Mouse (Mus musculus) spleen, embryonic (tissue): Measurements from ENCODE around the gene Fam131b.

ENCODE experiments used
- CTCF ChIA-PET: fragments of 350-600 bp; sonication (Branson Sonifier 250); formaldehyde crosslinking; loops from one replicate; lab custom pipeline; 2022; lab: Charles Lee

Fam131b gene

DNA sequence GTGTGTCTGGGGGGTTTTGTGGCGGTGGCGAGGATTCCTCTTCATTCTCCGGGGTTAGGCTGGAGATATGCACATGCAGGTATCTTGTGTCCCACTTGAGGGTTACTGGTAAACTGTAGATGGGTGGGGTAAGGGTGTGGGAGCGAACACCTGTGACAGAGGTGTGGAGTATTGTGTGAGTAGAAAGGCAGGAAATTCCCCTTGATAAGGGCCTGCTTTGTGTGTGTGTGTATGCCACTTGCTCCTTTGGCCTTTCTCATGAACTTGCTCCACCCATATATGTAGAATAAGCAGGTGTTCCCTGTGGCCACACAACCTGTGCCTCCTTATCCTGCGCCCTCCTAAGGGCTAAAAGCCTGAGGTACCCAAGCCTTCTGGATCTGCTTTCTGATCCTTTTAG is 32.5 kb upstream of the Fam131b start:
- CTCF ChIA-PET, result no interaction called here

DNA sequence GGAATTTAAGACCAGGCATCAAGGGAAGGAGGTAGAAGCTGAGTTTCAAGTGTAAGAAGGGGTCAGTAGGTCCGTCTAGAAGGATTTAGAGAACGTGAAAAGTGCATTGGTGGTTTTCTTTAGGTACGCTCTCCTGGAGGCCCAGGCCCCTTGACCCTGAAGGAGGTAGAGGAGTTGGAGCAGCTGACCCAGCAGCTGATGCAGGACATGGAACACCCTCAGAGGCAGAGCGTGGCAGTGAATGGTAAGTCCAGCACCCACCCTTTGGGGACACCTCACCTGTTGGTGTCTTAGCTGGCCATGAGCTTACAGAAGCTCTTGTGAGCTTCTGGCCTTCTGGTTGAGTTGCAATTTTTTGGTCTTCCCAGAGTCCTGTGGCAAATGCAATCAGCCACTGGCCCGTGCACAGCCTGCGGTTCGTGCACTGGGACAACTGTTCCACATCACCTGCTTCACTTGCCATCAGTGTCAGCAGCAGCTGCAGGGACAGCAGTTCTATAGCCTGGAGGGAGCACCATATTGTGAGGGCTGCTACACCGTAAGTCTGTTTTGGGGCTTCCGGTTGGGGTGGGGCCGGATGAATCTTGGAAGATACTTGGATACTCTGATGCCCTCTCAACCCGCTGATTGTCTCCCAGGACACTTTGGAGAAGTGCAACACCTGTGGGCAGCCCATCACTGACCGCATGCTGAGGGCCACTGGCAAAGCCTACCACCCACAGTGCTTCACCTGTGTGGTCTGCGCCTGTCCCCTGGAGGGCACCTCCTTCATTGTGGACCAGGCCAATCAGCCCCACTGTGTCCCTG is 31.6 kb upstream of the Fam131b start:
- CTCF ChIA-PET, result no interaction called here

DNA sequence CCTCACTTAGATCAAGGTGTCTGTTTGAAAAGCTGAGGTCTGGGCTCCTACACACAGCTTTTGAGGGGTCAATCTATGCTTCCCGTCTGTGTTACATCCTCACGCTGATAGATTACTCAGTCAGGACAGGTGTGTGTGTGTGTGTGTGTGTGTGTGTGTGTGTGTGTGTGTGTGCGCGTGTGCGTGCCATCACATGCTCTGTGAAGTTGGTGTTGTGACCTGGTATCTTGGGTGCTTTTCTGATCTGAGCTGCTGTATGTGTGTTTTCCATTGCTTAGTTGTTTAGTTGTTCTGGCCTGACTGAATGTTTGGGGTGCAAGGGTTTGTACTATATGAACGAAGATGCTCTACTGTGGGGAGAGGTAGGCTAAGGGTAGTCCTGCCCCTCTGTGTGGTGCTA is 30.9 kb upstream of the Fam131b start:
- CTCF ChIA-PET, result no interaction called here

DNA sequence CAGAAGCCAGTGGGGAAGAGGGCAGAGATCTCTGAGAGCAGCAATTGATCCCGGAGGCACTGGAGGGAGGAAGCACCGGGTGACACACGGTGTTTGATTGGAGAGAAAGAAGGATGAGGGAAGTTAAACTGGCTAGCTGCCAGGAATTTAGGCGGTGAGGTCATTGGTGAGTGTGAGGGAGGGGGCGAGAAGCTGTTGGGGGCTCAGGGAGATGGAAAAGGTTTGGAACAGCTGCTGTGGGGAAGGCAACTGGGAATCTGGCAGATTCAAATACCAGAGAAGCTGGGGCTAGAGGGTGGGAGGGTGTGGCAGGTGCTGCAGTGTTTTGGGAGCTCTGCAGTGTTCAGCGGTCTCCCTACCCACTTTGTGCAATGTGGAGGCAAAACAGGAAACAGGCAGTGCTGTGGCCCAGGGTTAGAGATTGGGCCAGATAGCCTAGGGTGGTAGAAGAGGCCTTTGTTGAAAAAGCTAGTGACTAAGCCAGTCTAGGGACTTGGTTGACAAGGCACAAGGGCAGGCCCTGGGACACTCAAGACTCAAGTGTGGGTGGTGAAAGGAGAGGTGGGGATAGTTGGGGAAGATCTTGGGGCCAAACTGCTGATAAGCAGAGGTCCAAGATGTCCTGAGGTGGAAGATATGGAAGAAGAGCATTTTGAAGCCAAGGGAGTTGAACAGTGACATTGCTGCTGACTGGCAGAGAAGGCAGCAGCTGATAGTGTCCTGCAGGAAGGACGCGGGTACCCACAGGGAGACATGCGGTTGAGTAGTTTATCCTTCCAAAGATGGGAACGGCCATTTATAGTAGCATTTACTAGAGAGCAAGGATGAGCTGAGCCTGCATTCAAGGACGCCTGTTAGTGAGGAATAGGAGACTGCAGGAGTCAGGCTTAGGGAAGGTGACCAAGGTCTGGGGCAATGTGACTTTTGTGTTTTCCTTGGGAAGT is 29.9 kb upstream of the Fam131b start:
- CTCF ChIA-PET, result no interaction called here

DNA sequence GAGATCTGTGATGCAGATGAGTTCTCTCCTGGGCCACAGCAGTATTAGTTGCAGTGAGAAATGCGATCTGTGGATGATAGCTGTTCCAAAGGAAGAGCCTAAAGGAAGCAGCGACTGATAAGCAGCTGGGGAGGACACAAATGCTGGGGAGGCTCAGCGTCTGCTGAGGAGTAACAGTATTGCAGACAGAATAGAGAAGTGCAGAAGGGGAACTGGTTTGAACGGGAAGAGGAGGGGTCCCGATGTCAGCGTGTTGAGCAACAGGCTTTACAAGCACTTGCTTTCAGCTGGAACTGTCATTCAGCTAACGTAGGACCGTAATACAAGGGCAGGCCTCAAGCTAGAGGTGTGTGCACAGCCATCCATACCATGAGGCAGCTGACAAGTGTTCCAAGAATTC is 28.7 kb upstream of the Fam131b start:
- CTCF ChIA-PET, result interaction anchor here (0.6 kb wide), 1 partner anchor 1260 kb away, joined by 3 read pairs; no protein-coding TSS in a partner anchor

DNA sequence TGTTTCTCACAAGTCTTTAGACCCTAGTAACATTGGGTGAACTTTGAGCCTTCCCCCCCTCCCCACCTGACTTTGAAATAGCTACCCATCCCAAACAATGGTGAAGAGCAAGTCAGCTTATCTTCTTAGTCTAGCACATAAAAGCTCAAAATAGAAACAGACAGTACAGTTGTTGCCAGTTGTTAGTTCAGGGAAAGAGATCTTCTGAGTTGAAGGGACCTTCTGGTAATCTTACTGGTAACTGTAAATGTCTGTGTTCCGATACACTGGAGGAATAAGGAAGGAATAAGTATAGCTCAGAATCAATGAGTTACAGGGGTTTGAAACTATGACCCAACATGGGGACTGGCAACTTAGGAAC is 28.0 kb upstream of the Fam131b start:
- CTCF ChIA-PET, result no interaction called here

DNA sequence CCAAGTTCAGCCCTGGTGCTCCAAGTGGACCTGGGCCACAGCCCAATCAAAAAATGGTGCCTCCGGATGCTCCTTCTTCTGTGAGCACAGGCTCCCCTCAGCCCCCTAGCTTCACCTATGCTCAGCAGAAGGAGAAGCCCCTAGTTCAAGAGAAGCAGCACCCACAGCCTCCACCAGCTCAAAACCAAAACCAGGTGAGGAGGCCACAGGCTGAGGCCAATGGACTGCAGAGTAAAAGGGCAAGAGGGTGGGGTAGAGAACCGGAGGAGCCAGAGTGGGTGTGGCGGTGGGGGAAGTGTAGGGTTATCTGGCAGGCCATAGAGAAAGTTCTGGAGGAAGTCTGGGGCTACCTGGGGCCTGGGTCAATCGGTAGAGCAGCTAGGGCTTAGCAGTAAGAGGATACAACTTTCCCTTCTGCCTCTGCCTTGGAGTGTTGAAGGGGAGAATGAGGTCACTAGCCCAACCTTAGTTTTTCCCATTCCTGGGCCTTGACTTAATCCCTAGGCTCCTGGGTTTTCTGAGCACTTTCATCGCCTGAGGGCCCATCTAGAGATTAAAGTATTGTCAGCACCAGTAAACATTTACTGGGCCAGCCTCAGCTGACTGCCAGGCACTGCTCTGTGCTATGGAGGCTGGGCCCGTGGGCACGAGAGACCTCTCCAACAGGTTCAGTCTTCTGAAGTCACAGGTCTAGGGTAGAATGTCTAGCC is 27.5 kb upstream of the Fam131b start:
- CTCF ChIA-PET, result no interaction called here

DNA sequence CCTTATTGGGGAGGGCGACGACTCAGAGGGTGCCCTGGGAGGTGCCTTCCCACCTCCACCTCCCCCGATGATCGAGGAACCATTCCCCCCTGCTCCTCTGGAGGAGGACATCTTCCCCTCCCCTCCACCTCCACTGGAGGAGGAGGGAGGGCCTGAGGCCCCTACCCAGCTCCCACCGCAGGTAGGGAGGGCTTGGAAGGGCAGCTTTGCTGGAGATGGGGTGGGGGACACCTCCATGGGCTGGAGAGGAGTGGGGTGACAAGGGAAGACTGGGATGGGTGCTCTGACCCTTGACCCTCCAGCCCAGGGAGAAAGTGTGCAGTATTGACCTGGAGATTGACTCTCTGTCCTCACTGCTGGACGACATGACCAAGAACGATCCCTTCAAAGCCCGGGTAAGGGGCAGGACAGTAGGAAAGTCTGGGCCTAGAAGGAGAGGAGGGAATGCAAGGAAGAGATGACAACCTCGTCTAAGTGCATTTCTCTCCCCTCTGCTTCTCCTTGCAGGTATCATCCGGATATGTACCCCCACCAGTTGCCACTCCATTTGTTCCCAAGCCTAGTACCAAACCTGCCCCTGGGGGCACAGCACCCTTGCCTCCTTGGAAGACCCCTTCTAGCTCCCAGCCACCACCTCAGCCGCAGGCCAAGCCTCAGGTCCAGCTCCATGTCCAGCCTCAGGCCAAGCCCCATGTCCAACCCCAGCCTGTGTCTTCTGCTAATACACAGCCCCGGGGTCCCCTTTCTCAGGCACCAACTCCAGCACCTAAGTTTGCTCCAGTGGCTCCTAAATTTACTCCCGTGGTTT is 26.7 kb upstream of the Fam131b start:
- CTCF ChIA-PET, result interaction anchor here (0.9 kb wide), 1 partner anchor 22 kb away, joined by 3 read pairs; no protein-coding TSS in a partner anchor

DNA sequence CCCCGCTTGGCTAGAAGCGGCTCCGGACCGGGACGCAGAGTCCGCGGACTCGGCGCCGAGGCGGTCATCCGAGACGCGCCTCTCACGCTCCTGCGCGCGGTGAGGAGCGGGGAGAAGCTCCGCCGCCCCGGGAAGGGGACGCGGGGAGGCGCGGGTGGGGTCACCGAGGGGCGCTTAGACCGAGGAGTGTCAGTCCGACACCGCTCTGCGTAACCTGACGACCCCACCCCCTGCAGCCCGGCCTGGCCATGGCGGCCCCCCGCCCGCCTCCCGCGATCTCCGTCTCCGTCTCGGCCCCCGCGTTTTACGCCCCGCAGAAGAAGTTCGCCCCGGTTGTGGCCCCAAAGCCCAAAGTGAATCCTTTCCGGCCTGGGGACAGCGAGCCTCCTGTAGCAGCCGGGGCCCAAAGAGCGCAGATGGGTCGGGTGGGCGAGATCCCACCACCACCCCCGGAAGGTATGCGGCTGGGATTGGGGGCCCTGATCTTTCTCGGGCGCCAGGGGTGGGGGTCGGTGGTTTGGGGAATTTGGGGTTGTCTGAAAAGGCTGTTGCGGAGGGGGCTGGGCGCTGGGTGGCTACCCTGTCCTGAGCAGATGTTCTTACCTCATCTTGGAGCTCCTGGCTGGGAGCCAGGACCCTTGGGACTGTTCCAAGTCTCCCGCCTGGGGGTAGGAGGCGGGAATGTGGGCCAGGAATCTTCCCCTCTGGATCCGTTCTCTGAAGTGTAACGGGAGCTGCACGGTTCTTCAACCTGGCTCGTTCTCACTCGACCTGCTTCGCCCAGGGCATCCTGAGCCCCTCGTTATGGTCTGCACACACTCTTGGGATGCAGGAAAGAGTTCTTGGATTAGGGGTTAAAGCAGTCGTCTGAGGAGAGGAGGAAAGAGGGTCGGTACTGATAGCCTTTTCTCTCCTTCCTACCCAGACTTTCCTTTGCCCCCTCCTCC is 25.9 kb upstream of the Fam131b start:
- CTCF ChIA-PET, result interaction anchor here (0.9 kb wide), 1 partner anchor 23 kb away, joined by 3 read pairs; no protein-coding TSS in a partner anchor

DNA sequence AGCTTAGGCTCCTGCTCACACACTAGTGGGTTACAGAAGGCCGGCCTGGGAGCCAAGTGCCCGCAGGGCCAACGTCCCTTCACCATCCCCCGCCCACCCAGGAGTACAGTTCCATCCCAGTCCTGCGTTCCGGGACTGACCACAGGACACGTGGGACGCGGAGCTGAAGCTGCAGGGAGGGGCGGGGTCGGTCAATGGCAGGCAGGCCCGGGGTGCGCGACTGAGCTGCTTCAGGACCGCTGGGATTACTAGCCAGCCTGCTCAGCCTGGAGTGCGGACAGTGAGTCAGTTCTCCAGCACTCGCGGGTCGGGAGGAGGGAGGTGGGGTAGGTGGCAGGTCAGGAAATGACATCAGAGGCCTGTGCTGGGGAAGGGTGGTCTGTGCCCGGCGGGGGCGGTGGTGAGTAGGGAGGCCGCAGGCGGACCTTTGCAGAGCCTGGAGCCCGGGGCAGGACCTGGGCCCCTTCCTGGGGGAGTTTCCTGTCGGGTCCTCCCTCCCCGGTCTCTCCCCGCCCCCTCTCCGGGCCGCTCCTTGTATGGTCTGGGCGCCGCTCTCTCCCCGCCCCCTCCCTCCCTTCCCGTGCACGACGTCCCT is 25.1 kb upstream of the Fam131b start, which contains the start of gene Zyx:
Zyx (plus strand) TSS at position 205 of the 595 bp plus-strand sequence.
- CTCF ChIA-PET, result interaction anchor here (1.0 kb wide), 1 partner anchor 25 kb away, joined by 3 read pairs; the partner anchor contains the start of gene Fam131b

DNA sequence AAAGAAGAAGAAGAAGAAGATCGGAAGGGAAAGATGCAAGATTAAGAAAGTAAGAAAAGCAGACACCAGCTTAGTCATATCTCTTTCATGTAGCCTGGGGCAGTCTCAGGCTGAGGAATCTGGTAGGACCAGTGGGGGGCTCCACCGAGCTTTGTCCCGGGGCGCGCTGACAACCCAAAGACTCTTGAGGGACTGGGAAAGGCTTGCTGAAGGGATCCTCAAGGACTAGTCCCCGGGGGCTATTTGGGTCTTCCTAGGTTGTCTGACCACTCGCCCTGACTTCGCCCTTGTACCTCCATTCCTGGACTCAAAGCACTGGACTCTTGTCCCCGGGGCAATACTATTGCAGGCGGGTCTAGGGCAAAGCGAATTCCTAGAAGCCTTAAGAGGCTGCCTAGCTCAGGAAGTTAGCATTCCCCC is 24.6 kb upstream of the Fam131b start:
- CTCF ChIA-PET, result interaction anchor here (1.0 kb wide), 1 partner anchor 24 kb away, joined by 3 read pairs; the partner anchor contains the start of gene Fam131b

DNA sequence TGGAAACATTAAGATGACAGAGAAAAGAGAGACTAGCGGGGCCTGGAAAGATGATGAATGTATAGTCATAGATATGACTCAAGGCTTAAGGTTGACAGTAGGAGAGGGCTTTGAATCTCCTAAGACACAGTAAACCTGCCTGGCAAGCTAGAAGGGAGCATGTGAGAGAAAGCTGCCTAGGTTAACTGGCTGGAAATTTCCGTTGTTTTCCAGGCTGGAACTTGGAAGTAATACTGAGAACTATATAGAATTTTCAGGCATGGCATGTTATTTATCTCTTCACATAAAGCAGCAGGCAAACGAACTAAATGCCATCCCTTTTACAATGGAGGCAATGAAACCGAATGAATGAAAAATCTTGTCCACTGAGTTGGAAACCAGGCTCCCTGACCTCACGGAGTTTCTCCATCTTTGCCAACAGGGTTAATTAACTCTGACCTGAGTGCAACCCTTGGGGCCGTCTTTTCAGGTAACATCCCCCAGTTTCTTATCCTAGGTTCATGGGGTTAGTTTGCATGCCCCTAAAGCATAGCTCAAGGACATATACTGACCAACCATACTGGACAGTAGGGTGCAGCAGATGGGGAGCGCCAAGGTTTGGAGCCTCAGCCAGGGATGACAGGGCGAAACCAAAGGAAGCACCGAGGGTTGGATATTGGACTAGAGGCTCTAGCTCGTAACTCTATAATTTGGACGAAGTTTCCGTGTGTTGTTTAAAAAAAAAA is 24.0 kb upstream of the Fam131b start:
- CTCF ChIA-PET, result interaction anchor here (1.0 kb wide), 1 partner anchor 24 kb away, joined by 3 read pairs; the partner anchor contains the start of gene Fam131b

DNA sequence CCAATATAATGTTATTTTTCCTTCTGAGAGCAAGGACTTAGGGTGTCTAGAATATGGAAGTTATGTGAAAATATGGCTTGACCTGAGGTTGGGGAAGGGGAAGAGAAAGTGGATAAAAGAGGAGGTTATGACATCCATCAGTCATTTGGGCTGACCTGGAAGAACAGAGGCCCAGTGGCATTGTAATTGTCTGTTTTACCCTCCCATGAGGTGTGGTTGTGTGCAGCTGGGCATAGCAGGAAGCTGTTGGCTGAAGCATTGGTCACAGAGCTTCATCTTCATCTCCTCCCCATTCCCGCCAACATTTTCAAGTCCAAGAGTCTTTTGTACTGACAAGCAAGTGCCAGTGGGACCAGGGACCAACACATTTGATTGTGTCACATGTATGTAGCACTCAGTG is 19.8 kb upstream of the Fam131b start:
- CTCF ChIA-PET, result no interaction called here

DNA sequence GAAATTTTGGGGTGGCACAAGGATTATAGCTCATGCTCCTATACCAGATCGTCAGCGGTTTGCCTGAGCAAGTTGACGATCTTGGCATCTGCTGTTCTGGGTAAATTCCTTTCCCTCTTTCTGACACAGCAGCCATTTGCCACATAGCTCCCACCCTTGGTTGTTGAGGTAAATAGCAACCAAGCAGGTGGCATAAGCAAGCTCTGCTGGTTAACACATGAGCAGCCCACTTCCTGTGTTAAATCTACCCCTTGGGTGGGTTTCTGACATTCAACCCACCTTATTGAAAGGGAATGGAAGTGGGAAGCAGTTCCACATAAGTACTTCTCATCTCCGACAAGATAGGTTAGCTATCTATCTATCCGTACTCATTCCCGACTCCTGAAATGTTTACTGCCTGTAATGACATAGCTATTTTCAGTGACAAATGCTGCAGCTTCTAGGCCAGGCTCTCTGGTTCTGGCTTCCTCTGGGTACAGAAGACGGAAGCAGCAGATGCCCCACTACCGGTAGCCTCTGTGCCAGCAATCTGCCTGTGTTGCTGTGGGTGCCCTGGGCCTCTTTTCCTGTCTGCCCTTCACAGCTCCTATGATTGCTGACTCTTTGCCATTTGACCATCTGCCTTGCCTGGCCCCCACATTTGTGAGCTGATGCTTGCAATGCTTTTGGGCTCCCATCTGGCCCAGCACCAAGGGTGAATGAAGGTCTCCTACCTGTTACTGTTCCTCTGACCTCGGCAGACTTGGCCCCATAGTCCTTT is 19.1 kb upstream of the Fam131b start:
- CTCF ChIA-PET, result no interaction called here

DNA sequence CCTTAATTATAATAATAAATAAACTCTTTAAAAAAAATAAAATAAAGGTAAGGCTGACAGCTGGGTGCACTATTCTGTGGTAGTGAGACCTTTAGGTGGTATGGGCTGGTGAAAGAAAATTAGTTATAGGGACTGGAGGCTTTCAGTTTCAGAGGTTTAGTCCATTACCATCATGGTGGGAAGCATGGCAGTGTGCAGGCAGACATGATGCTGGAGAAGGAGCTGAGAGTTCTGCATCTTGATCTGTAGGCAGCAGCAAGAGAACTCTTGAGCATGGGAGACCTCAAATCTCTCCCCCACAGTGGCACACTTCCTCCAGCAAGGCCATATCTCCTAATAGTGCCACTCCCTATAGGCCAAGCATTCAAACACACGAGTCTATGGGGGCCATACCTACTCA is 17.7 kb upstream of the Fam131b start:
- CTCF ChIA-PET, result no interaction called here

DNA sequence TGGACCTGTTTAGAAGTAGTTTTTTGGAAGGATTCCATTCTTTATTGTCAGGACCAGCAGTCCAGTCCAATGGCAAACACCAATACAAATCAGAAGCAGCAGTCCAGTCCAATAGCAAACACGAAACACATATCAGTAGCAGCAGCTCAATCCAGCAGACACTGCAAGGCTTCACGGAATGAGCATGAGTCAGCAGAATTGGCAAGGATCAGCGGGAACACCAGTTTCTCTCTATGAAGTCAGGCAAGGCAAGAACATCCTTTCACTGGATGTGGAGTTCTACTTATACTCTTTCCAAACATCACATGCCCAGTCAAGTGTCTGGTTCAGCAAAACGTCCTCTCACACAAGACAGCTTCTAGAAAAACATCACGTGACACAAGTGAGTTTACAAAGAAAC is 15.5 kb upstream of the Fam131b start:
- CTCF ChIA-PET, result no interaction called here

DNA sequence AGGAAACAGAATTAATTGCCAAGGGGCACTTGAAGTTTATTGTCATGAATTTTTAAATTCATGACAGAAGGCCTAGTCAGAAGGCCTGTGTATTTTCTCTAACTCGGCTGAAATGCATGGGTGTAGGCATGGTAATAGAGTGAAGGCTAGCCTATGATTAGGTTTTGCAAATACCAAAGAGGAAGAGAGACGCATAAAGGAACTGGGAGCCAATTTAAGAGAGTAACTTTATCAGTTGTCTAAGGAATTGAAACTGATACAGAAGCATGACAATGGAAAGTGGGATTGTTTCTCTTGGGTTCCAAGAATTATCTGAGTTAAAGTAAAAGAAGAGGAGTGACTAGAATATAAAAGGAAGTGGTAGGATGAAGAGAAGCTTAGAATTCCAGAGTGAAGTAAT is 14.7 kb upstream of the Fam131b start:
- CTCF ChIA-PET, result no interaction called here

DNA sequence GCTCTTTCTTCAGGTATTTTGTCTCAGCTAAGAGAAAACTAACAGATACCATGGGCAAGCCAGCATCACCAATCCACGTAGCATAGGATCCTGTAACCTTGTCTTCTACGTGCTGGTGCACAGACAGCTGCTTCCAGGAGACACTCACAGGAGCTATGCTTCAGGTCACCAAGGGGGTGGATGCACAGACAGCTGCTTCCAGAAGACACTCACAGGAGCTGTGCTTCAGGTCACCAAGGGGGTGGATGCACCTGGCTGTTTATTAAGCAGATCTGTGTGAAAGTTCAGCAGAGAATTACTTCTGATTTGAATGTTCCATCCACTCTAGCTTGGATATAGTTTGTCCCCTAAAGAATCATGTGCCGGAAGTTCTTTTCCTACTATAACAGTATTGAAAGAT is 6.5 kb upstream of the Fam131b start:
- CTCF ChIA-PET, result no interaction called here
